Mouse (Mus musculus) limb, embryonic 12.5 days (tissue): ENCODE data around the gene Olfr49. TPM values are rescaled to one million over a fixed set of nuclear protein-coding genes. Genes with fewer than 3 reads are reported as not detected.

Experiments used
- ATAC-seq: fragments of 200-750 bp; cut with Nextera tagmentation; 2 replicates; pipeline ENCODE4 v1.8.0; 2017; ENCODE audit warnings: low read depth, moderate TSS enrichment; ENCODE audit not compliant: insufficient number of reproducible peaks, insufficient read depth, low FRiP score, low TSS enrichment
- H3K27ac ChIP-seq: fragments of 300-500 bp; sonication (generic); 2 replicates; pipeline ENCODE4 v1.5.1; 2016; ENCODE audit warnings: mild to moderate bottlenecking, moderate library complexity
- H3K27me3 ChIP-seq: fragments of 300-500 bp; sonication (generic); 2 replicates; pipeline ENCODE4 v1.6.1; 2016; ENCODE audit warnings: mild to moderate bottlenecking, moderate library complexity
- H3K36me3 ChIP-seq: fragments of 300-500 bp; sonication (generic); 2 replicates; pipeline ENCODE4 v1.6.1; 2016; ENCODE audit warnings: mild to moderate bottlenecking, moderate library complexity
- H3K4me1 ChIP-seq: fragments of 300-500 bp; sonication (generic); replicated peaks from 2 replicates; pipeline ENCODE4 v1.6.1; 2016
- H3K4me2 ChIP-seq: fragments of 300-500 bp; sonication (generic); 2 replicates; pipeline ENCODE4 v1.6.1; 2016; ENCODE audit warnings: mild to moderate bottlenecking, moderate library complexity
- H3K4me3 ChIP-seq: fragments of 300-500 bp; sonication (generic); replicated peaks from 2 replicates; pipeline ENCODE4 v1.5.1; 2016; ENCODE audit warnings: mild to moderate bottlenecking
- H3K9ac ChIP-seq: fragments of 300-500 bp; sonication (generic); replicated peaks from 2 replicates; pipeline ENCODE4 v1.6.1; 2016; ENCODE audit warnings: mild to moderate bottlenecking, moderate library complexity
- H3K9me3 ChIP-seq: fragments of 300-500 bp; sonication (generic); 2 replicates; pipeline ENCODE4 v1.6.1; 2016; ENCODE audit warnings: mild to moderate bottlenecking, moderate library complexity
- WGBS: fragments of 180-500 bp; shearing (Covaris S2); methylation state at CpG from one replicate; pipeline ENCODE4 v1.1.7; 2016; 5-methylcytosine and 5-hydroxymethylcytosine counted together
- polyA plus RNA-seq: library from polyadenylated mRNA; unstranded; fragments of >200 nt; fragmentation: Nextera tagmentation; extraction: Ambion mirVana; gene quantifications from 2 replicates; pipeline ENCODE4 v1.2.1, GENCODE M21; 2016

Gene Olfr49
- polyA plus RNA-seq, 1 experiment from 2014 or later, result not detected

- no peak overlapping the region for H3K4me2 ChIP-seq
- H3K27me3 ChIP-seq, result no peaks in the 10 kb centered on the region
- WGBS, result 76% methylated on average over 2 of the region's 2 CpGs
- no peak for ATAC-seq
- H3K4me1 ChIP-seq, result no peaks in the 10 kb centered on the region
- no peak overlapping the region for H3K4me3 ChIP-seq
- no peak overlapping the region for H3K27ac ChIP-seq
- H3K9me3 ChIP-seq, result no peaks in the 10 kb centered on the region
- H3K9ac ChIP-seq, result no peak overlapping the region
- no peaks in the 10 kb centered on the region for H3K36me3 ChIP-seq
These were observed 8.3 kb downstream of the Olfr49 start for GRCm38 (mm10) chr14:54276446-54276845.

GRCm38 (mm10) chr14:54272696-54273095, 12.0 kb downstream of the Olfr49 start:
- no peak for ATAC-seq
- whole genome bisulfite sequencing, result 84% methylated on average over 3 of the region's 3 CpGs

GRCm38 (mm10) chr14:54271976-54272606, 12.6 kb downstream of the Olfr49 start:
- Histone ChIP-seq H3K27me3 (no peaks in the 10 kb centered on the region), H3K4me1 (no peaks in the 10 kb centered on the region), H3K36me3 (peaks cover 19% of the 10 kb centered on the region), H3K4me3 (no peak overlapping the region), H3K9me3 (no peaks in the 10 kb centered on the region), H3K27ac (no peak overlapping the region), H3K9ac (no peak overlapping the region), H3K4me2 (no peak overlapping the region)
- 84% methylated on average over 3 of the region's 3 CpGs for WGBS
- no peak for ATAC-seq

More at GRCm38 (mm10) chr14:54272696-54273095, 12.0 kb downstream of the Olfr49 start:
- no peaks in the 10 kb centered on the region for H3K4me1 ChIP-seq
- H3K27ac ChIP-seq, result no peak overlapping the region
- peaks cover 13% of the 10 kb centered on the region for H3K36me3 ChIP-seq
- no peaks in the 10 kb centered on the region for H3K9me3 ChIP-seq
- no peak overlapping the region for H3K4me2 ChIP-seq
- no peak overlapping the region for H3K9ac ChIP-seq
- no peak overlapping the region for H3K4me3 ChIP-seq
- H3K27me3 ChIP-seq, result no peaks in the 10 kb centered on the region

GRCm38 (mm10) chr14:54270413-54270812, 14.3 kb downstream of the Olfr49 start:
- H3K36me3 ChIP-seq, result peaks cover 28% of the 10 kb centered on the region
- no peak overlapping the region for H3K4me3 ChIP-seq
- no peak overlapping the region for H3K4me2 ChIP-seq
- 86% methylated on average over 3 of the region's 3 CpGs for WGBS
- no peaks in the 10 kb centered on the region for H3K4me1 ChIP-seq
- H3K27ac ChIP-seq, result no peak overlapping the region
- no peak overlapping the region for H3K9ac ChIP-seq
- no peaks in the 10 kb centered on the region for H3K9me3 ChIP-seq
- no peak for ATAC-seq
- no peaks in the 10 kb centered on the region for H3K27me3 ChIP-seq

GRCm38 (mm10) chr14:54269566-54269965, 15.2 kb downstream of the Olfr49 start:
- Histone ChIP-seq H3K4me3 (no peak overlapping the region), H3K9me3 (no peaks in the 10 kb centered on the region), H3K4me1 (no peaks in the 10 kb centered on the region), H3K36me3 (peaks cover 33% of the 10 kb centered on the region), H3K27me3 (no peaks in the 10 kb centered on the region), H3K9ac (no peak overlapping the region), H3K4me2 (no peak overlapping the region), H3K27ac (no peak overlapping the region)
- WGBS, result 83% methylated on average over 3 of the region's 3 CpGs
- no peak for ATAC-seq

- 90% methylated on average over 10 of the region's 10 CpGs for WGBS
- Histone ChIP-seq H3K4me1 (no peaks in the 10 kb centered on the region), H3K27ac (no peak overlapping the region), H3K4me2 (no peak overlapping the region), H3K9ac (no peak overlapping the region), H3K4me3 (no peak overlapping the region), H3K36me3 (peaks cover 46% of the 10 kb centered on the region), H3K27me3 (no peaks in the 10 kb centered on the region), H3K9me3 (no peaks in the 10 kb centered on the region)
- no peak for ATAC-seq
These were observed 16.8 kb downstream of the Olfr49 start for GRCm38 (mm10) chr14:54267966-54268365.

- H3K9ac ChIP-seq, result no peak overlapping the region
- ATAC-seq, result no peak
- no peak overlapping the region for H3K27ac ChIP-seq
- 84% methylated on average over 6 of the region's 6 CpGs for WGBS
- H3K27me3 ChIP-seq, result no peaks in the 10 kb centered on the region
- no peaks in the 10 kb centered on the region for H3K4me1 ChIP-seq
- H3K4me2 ChIP-seq, result no peak overlapping the region
- H3K4me3 ChIP-seq, result no peak overlapping the region
- H3K9me3 ChIP-seq, result no peaks in the 10 kb centered on the region
- H3K36me3 ChIP-seq, result peaks cover 50% of the 10 kb centered on the region
These were observed 18.8 kb downstream of the Olfr49 start for GRCm38 (mm10) chr14:54265951-54266350.

- Histone ChIP-seq H3K9ac (no peak overlapping the region), H3K4me1 (peaks cover 5% of the 10 kb centered on the region), H3K27ac (no peak overlapping the region), H3K36me3 (peaks cover 50% of the 10 kb centered on the region), H3K27me3 (no peaks in the 10 kb centered on the region), H3K4me2 (no peak overlapping the region), H3K9me3 (no peaks in the 10 kb centered on the region), H3K4me3 (no peak overlapping the region)
- ATAC-seq, result no peak
- WGBS, result 60% methylated on average over 10 of the region's 10 CpGs
These were observed 19.6 kb downstream of the Olfr49 start for GRCm38 (mm10) chr14:54265093-54265492.

GRCm38 (mm10) chr14:54264231-54264630, 20.5 kb downstream of the Olfr49 start:
- Histone ChIP-seq H3K4me1 (peaks cover 10% of the 10 kb centered on the region), H3K4me3 (no peak overlapping the region), H3K36me3 (peaks cover 50% of the 10 kb centered on the region), H3K9me3 (no peaks in the 10 kb centered on the region), H3K27me3 (no peaks in the 10 kb centered on the region), H3K27ac (no peak overlapping the region), H3K9ac (no peak overlapping the region), H3K4me2 (no peak overlapping the region)
- WGBS, result 89% methylated on average over 7 of the region's 7 CpGs
- ATAC-seq, result no peak

GRCm38 (mm10) chr14:54263099-54263498, 21.6 kb downstream of the Olfr49 start:
- Histone ChIP-seq H3K27ac (no peak overlapping the region), H3K4me3 (no peak overlapping the region), H3K9ac (no peak overlapping the region), H3K36me3 (peaks cover 41% of the 10 kb centered on the region), H3K4me2 (no peak overlapping the region), H3K27me3 (no peaks in the 10 kb centered on the region), H3K4me1 (peaks cover 15% of the 10 kb centered on the region), H3K9me3 (no peaks in the 10 kb centered on the region)
- ATAC-seq, result no peak
- 96% methylated on average over 6 of the region's 6 CpGs for WGBS

GRCm38 (mm10) chr14:54262622-54263021, 22.1 kb downstream of the Olfr49 start:
- Histone ChIP-seq H3K9me3 (no peaks in the 10 kb centered on the region), H3K9ac (no peak overlapping the region), H3K36me3 (peaks cover 36% of the 10 kb centered on the region), H3K4me2 (no peak overlapping the region), H3K27me3 (no peaks in the 10 kb centered on the region), H3K27ac (no peak overlapping the region), H3K4me3 (no peak overlapping the region), H3K4me1 (peaks cover 15% of the 10 kb centered on the region)
- whole genome bisulfite sequencing, result 91% methylated on average over 8 of the region's 8 CpGs
- ATAC-seq, result no peak

GRCm38 (mm10) chr14:54261386-54261785, 23.4 kb downstream of the Olfr49 start:
- 95% methylated on average over 2 of the region's 2 CpGs for WGBS
- peaks cover 15% of the 10 kb centered on the region for H3K4me1 ChIP-seq
- H3K27me3 ChIP-seq, result no peaks in the 10 kb centered on the region
- peaks cover 24% of the 10 kb centered on the region for H3K36me3 ChIP-seq
- H3K27ac ChIP-seq, result no peak overlapping the region
- ATAC-seq, result no peak
- no peaks in the 10 kb centered on the region for H3K9me3 ChIP-seq
- H3K4me2 ChIP-seq, result no peak overlapping the region
- no peak overlapping the region for H3K9ac ChIP-seq
- no peak overlapping the region for H3K4me3 ChIP-seq
